Mouse (Mus musculus): Measurements from ENCODE around the gene Atp6v1g2.

Gene Atp6v1g2

DNA sequence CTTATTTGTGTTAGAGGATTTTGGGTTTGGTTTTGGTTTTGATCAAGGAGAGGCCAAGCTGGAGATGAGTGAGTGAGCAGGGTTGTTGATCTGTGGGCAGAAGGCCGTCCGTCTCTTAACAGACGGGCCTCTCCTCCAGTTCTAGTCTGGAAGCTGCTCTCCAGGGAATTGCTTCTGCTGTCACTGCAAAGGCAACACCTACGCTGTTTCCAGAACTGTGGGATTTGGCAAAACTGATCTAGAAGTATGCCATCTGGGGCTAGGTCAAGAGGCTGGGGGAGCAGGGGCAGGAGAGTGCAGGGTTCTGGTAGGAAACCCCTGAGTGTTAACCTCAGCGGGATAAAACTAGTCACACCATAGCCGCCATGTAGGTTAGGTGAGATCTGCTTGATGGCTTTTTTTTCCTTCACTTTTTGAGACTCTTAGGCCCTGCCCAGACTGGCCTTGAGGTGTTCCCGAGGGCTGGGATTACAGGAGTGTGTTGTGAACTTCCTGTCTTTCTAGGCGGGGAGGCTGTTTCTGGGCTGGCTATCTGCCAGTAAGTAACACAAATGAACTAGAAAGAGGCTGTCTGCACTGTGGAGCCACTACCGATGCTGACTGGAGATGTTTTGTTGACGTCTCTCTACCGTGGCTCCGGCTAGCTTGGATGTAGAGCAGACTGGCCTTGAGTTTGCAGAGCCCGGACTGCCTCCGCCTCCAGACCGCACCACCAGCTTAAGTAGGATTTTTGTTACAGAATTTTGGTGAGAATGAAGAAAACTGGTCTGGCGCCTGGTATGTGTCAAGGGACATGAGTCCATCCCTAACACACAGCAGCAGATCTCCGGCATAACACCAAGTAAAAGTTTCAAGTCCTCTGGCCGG lies at the start of gene Atp6v1g2:
Atp6v1g2 (plus strand) TSS at position 547 of the 867 bp plus-strand sequence.
- DNase-seq: peak in 1 of 2 experiments; percentile 66

DNA sequence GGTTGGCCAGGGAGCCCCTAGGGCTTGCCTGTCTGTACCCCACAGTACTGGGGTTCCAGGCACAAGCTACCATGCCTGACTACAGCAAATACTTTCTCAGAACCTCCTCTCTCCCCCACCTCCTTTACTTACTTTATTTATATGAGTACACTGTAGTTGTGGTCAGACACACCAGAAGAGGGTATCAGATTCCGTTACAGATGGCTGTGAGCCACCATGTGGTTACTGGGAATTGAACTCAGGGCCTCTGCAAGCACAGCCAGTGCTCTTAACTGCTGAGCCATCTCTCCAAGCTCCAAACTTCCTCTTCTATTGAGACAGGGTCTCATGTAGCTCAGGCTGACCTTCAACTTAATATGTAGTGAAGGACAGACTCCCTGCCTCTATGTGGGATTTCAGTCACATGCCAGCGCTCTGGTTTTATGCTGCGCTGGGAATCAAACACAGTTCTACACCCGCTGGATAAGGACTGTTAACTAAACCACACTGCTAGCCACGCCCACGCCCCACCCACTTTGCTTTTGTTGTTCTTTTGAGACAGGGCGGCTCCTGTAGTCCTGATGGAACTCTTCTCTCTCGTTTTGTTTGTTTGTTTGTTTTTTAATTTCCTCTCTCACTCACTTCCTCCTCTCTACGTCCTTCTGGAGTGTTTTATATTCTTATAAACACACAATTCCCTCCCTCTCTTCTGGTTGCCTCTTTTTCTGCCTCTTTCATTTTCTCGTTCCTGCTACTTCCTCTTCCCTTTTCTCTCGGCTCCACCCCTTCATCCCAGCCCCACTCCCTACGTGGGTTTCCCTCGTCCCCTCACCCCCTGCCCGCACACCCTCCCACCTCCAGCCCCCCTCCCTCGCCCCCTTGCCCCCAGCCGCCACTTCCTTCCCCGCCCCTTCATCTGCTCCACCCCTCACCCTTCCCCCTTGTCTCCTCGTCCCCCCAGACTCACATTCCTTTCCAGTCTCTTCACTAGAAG lies 47.5 kb upstream of the Atp6v1g2 start:
- peak; percentile 82 to 88 for DNase-seq

DNA sequence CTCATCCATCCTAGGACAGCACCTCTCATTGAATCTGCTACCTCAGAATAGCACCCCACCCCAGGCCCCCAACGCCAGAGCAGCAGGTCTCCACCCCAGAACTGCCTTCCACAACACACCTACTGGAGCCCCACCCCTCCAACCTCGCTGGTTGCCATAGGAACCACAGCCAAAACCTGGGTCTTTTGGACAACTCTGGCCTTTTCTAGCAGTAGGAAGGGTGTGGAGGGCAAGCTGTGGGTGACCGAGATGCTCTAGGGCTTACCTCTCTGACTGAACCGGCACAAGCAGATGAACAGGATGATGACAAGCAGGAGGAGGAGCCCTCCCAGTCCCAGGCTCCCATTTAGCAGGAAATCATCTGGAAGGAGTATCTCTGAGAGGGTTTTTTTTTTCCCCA lies 46.8 kb upstream of the Atp6v1g2 start:
- no peak for DNase-seq

DNA sequence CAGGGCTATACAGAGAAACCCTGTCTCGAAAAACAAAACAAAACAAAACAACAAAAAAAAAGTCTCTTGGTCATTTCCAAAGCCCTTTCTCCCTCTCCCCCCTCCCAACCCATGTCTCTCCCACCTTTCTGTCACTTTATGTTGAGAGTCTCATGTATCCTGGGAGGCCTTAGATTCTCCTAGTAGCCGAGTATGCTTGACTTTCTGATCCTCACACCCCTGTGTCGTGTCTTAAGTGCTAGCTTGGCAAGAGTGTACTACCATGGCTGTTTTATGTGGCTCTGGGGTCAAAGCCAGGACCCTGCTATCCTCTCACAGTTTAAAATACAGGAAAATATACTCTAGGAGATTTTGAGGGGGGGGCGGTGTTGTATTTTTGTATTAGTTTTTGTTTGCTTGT lies 46.1 kb upstream of the Atp6v1g2 start:
- no peak for DNase-seq

DNA sequence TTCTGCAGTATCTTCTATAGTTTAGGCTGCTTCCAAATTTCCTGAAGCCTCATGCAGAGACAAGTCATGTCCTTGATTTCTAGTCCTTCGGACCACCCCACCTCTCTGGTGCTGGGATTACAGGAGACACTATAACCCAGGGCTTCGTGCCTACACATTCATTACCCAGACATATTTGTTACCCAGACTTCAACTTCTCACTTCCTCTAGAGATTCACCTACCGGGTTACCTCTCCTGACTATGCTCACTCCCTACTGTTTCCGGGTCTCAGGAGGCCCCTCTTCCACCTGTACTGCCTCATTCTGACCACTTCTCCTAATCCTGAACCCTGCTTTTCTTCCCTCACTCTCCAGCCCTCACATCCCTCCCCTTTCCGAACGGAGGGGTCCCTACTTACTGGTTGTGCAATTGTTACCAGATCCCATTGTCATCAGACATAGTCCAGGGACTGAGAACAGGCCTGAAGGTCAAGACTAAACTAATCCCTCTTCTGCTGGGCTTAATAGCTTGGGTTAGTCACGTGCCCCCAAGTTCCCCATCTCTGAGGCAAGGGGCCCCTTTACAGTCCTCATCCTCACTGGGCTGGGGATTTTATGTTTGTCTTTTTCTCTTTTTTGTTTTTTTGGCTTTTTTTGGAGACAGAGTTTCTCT lies 45.4 kb upstream of the Atp6v1g2 start, which contains the start of gene Lst1:
Lst1 (minus strand) TSS at position 481 of the 652 bp plus-strand sequence.
- DNase-seq: no peak

DNA sequence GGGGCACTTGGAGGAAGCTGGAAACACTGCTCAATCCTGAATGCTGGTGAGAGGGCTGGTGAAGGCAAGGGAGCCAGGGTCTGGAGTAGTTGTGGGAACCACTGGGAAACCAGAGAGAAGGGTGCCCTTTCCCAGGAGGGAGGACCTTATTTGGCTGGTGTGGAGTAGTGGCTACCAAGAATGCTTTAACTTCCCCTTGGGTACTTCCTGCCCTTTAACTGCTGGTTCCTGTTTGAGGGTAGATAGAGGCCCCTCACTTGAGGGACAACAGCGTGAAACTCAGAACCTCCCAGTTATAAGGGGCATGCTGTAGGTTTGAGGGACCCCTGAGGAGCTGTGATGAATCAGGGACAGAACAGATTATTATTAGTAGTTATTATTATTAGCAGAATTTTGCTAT lies 44.3 kb upstream of the Atp6v1g2 start:
- no peak for DNase-seq

DNA sequence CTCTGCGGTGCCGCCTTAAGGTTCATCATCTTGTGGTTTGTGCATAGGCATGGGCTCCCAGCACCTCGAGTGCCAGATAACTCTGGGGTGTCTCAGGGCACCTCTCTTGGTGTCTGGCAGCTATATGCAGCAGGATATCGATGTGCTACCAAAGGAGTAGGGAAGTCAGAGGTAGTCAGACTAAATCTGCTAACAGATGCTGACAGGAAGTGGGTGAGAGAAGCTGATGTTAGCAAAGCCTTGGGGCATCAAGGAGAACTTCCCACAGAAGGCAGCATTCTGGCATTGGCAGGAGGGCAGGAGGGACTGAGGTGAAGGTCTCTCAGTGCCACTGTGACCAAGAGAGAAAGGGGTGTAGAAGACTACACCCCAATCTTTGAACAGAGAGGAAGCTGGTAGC lies 43.4 kb upstream of the Atp6v1g2 start:
- no peak for DNase-seq

DNA sequence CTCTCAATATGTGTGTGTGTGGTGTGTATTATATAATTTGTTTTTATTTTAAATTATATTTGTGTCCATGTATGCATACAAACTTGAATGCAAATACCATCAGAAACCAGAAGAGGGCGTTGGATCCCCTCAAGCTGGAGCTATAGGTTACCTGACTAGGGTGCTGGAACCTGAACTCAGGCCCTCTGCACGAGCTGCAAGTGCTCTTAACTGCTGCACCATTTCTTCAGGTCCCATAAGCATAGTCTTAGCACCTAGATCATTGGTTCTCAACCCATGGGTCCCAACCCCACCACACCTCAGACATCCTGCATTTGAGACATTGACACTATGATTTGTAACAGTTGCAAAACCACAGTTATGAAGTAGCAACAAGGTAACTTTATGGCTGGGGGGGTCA lies 41.7 kb upstream of the Atp6v1g2 start:
- no peak for DNase-seq

DNA sequence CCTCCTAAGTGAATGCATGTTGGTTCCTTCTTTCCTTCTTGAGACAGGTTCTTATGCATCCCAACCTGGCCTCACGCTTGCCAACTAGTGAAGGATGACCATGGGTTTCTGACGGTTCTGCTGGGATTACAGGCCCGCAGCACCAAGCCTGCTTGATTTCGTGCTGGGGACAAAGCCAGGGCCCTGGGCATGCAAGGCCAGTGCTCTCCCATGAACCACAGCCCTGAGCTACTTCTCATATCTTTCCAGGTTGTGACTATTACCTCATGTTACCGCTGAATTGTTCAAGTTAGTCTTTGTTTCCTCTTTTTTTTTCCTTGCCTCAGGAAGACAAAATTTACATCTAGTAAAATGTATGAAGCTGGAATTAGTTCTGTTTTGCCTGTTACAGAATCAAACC lies 40.5 kb upstream of the Atp6v1g2 start:
- no peak for DNase-seq

DNA sequence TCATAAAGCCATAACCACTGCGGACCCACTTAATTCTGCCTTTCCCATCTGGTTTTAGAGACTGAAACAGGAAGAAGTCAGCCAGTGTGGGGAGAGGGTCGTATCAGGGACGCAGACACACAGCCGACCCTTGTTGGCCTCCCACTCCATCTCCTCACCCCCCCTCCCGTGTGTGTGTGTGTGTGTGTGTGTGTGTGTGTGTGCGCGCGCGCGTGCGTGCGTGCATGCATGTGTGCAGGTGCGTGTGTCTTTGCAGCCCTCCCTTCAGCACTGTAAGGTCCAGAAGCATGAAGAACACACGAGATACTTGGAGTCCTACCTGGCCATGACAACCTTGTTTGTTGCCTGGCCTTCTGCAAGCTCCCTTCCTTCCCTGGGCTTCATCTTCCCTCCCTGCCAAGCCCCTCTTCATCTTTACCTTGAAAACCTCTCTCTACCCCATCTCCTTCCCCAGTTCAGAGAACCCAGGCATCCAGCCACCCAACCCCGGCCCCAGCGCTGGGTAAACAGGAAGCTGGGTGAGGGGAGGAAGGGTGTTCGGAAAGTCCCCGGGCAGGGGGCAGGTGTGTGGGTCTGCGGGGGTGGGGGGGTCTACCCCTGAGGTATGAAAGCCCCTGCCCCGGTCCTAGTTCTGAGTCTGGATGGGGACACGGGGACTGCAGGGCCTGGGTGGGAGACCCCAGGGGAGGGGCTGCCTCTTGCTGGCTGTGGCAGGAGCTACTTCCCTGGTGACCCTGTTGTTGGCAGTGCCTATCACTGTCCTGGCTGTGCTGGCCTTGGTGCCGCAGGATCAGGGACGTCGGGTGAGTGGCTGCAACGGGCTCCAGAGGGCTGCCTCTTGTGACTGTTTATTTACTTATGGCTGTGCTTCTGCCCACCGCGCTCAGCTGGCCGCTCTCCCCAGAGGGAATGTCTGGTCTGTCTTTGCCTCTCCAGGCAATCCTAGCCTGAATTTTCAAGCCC lies 39.3 kb upstream of the Atp6v1g2 start, which contains the start of gene Ltb:
Ltb (plus strand) TSS at position 559 of the 963 bp plus-strand sequence.
- DNase-seq: no peak

DNA sequence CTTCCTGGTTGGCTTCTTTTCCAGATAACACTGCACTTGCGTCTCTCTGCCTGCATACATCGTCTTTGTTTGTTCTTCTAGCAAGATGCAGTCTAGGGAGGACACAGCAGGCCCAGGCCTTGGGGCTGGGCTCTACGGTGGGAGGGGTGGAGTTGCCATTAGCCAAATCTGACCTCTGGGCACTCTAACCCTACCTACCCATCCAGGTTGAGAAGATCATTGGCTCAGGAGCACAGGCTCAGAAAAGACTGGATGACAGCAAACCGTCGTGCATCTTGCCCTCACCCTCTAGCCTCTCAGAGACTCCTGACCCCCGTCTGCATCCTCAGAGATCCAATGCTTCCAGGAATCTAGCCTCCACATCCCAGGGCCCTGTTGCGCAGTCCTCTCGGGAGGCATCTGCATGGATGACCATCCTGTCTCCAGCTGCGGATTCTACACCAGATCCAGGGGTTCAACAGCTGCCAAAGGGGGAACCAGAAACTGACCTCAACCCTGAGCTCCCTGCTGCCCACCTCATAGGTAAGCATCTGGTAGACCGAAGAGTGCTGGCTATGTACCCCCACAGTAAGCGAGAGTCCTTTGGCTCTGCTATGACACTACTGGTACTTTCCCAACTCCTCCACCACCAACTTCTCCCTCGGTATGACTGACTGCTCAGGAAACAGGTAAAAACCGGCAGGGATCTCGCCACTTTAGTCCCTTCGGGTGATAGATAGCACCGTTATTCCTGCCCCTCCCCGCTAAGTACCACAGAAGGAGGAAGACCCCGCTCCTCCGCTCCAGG lies 38.4 kb upstream of the Atp6v1g2 start:
- DNase-seq: no peak

DNA sequence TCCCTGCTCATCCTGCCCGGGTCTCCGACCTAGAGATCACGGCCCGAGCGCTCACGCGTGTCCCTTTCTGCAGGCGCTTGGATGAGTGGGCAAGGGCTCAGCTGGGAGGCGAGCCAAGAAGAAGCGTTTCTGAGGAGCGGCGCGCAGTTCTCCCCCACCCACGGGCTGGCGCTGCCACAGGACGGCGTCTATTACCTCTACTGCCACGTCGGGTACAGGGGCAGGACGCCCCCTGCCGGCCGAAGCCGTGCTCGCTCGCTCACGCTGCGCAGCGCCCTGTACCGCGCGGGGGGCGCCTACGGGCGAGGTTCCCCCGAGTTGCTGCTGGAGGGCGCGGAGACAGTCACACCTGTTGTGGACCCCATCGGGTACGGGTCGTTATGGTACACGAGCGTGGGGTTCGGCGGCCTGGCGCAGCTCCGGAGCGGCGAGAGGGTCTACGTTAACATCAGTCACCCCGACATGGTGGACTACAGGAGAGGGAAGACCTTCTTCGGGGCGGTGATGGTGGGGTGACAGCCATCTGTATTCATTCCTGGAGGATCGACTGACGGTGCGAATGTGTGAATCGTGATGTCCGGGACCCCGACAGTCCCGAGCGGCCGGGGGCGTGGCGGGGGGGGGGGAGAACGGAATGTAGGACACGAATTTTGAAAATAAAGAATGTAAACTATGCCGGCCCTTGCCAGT lies 37.7 kb upstream of the Atp6v1g2 start:
- peak; percentile 81 to 84 for DNase-seq

DNA sequence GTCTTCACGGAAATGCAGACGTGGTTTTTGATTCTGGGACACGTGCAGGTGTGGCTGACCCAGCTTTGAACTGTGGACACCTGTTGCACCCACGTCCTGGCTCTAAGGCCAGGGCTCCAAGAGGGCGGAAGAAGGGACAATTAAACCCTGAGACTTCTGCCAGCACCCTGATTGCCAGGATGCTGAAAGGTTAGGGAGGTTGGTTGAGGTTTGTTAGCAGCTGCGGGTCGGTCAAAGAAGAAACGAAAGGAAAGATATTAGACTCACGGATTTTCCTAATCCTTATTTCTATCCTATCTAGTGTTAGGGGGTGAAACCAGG lies 37.2 kb upstream of the Atp6v1g2 start:
- no peak for DNase-seq

DNA sequence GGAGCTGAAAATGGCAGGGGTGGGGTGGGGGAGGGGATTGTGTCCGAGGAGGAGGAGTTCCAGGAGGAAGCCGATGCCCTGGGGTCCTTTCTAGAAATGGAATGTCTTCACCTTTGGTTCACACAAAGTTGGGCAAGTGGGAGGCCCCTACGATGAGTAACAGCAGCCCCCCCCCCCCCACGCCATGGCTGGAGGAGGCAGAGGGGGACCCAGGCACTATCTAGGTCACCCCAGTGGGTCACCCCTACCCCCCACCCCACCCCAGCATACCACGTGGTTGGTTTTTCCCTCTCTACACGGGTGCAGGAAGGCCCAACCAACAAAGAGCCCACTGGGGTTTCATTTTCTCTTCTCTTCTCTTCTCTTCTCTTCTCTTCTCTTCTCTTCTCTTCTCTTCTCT lies 36.3 kb upstream of the Atp6v1g2 start:
- DNase-seq: no peak

DNA sequence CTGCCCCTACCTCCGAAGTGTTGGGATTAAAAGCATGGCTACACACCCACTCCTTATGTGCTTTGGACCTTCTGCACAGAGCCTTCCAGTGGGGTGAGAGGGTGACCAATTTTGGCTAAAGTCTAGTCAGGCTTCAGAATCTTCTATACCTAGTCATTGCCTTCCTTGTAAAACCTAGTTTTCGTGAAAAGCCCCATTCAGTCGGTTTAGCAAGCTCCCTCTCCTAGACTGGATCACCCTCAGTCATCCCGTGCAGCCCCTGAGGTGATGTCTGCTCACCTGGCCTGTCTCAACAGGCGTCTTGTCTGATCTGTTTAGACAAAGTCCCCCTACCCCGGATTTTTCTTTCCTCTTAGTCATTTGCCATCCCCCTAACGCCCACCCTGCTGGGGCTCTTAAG lies 35.4 kb upstream of the Atp6v1g2 start:
- no peak for DNase-seq

DNA sequence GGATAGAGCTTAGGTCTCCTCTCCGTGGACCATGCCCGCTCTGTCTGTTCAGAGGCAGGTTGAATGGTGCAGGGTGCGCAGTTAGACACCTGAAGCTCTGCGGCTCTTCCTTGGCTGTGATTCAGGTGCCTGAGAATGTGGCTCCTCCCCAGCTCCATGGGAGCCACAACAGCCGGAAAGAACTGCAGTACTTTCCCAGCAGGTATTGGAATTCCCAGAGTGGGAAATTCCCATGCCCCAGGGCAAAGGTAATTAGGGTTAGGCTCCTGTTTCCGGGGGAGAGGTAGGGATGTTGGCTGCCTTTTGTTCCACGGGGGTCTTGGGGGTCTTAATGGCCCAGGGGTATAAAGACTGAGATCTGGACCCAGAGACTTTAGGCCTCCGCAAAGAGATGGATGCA lies 34.5 kb upstream of the Atp6v1g2 start:
- DNase-seq: no peak

DNA sequence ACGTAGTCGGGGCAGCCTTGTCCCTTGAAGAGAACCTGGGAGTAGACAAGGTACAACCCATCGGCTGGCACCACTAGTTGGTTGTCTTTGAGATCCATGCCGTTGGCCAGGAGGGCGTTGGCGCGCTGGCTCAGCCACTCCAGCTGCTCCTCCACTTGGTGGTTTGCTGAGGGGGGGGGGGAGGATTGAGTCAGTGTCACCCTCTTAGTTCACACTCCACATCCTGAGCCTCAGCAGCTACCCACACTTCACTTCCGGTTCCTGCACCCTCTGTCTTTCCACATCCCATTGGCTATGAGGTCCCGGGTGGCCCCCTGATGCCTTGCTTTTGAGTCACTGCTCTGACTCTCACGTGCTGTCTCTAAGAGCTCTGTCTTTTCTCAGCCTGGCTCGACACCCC lies 33.1 kb upstream of the Atp6v1g2 start:
- DNase-seq: no peak

DNA sequence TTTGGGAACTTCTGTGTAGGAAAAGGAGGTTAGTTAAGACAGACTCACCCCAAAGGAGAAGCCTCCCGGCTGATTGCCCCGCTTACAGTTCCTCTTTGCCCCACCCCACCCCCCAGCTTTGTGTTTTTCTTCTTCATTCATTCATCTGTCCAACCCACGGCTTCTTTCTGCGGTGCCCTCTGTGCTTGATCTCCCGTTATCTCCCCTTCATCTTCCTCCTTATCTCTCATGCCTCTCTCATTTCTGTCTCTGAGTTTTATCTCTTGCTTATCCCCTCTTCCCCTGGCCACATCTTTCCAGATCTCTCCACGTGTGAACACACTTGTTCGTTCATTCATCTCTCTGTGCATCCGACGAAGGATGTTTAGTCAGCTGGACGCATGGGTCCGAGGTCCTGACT lies 32.3 kb upstream of the Atp6v1g2 start:
- no peak for DNase-seq

DNA sequence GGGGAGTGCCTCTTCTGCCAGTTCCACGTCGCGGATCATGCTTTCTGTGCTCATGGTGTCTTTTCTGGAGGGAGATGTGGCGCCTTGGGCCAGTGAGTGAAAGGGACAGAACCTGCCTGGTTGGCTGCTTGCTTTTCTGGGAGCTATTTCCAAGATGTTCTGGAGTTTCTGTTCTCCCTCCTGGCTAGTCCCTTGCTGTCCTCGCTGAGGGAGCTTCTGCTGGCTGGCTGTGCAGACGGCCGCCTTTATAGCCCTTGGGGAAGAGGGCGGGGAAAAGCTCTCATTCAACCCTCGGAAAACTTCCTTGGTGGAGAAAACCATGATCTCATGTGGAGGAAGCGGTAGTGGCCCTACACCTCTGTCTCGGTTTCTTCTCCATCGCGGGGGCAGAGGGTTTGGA lies 31.7 kb upstream of the Atp6v1g2 start, which contains the start of gene Tnf:
Tnf (minus strand) TSS at position 221 of the 400 bp plus-strand sequence.
- peak in 1 of 2 experiments; percentile 42 for DNase-seq

DNA sequence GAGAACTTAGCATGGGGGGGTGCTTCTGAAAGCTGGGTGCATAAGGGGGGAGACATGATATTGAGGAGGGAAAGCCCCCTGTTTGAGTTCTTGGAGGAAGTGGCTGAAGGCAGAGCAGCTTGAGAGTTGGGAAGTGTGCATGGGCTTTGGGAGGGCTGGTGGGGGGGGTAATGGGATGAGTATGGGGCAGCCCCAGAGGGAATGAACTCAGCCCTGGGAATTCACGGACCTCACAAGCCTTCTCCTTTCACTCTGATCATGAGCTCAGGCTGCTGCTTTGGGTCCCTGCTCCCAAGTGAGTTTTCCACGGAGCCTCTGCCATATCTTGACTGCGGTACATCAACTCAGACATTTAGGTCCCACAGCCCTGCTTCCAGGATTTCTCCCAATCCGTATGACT lies 31.0 kb upstream of the Atp6v1g2 start:
- DNase-seq: no peak
